ENCODE assay signal across 22 mouse cellular contexts in genomic region chr8:116780594-116780993, GRCm38 (mm10).
"Had no signal": no experiment of that assay in that cellular context is flagged by ENCODE, and none has a peak within 500 bp of the region (broad histone marks: within the 10 kb centered on the region; RNA-seq: fewer than 3 reads in every experiment).

No protein-coding gene starts in this region.

- H3K9me3 ChIP-seq: lung, embryonic 15.5 days; midbrain, embryonic 13.5 days; midbrain, embryonic 15.5 days; neural tube, embryonic 12.5 days; stomach, embryonic 15.5 days had no signal

- H3K27me3 ChIP-seq: lung, embryonic 15.5 days; megakaryocyte, embryonic 14.5 days; midbrain, embryonic 13.5 days; midbrain, embryonic 15.5 days; neural tube, embryonic 12.5 days; stomach, embryonic 15.5 days had no signal

- H3K36me3 ChIP-seq: lung, embryonic 15.5 days; midbrain, embryonic 13.5 days; midbrain, embryonic 15.5 days; neural tube, embryonic 12.5 days; stomach, embryonic 15.5 days had no signal

- DNase-seq: liver, postnatal 0 days; lung, adult 2 months; lung, postnatal 14 days; lung, postnatal 36 days; retina, postnatal 1 day; right cerebral cortex, adult 18-20 months; right cerebral cortex, postnatal 25 days; right cerebral cortex, postnatal 4 days; spleen, adult 18-20 months; thymus, adult 2 months; thymus, postnatal 25 days; thymus, postnatal 4 days had no signal

- H3K4me2 ChIP-seq: lung, embryonic 15.5 days; midbrain, embryonic 11.5 days; midbrain, embryonic 13.5 days; midbrain, embryonic 15.5 days; neural tube, embryonic 12.5 days; stomach, embryonic 15.5 days had no signal

- H3K9ac ChIP-seq: liver, postnatal 0 days; lung, embryonic 15.5 days; midbrain, embryonic 13.5 days; midbrain, embryonic 15.5 days; neural tube, embryonic 12.5 days; stomach, embryonic 15.5 days had no signal

- H3K4me3 ChIP-seq: lung, embryonic 15.5 days; megakaryocyte, embryonic 14.5 days; midbrain, embryonic 13.5 days; midbrain, embryonic 15.5 days; neural tube, embryonic 12.5 days; stomach, embryonic 15.5 days had no signal

- ATAC-seq: liver, postnatal 0 days; lung, postnatal 0 days; midbrain, embryonic 13.5 days; midbrain, embryonic 15.5 days had no signal

- H3K4me1 ChIP-seq: lung, embryonic 15.5 days; megakaryocyte, embryonic 14.5 days; midbrain, embryonic 13.5 days; midbrain, embryonic 15.5 days; neural tube, embryonic 12.5 days; stomach, embryonic 15.5 days had no signal

- H3K27ac ChIP-seq: lung, embryonic 15.5 days; macrophage; midbrain, embryonic 13.5 days; midbrain, embryonic 15.5 days; neural tube, embryonic 12.5 days; stomach, embryonic 15.5 days; stomach, postnatal 0 days had no signal
